Mouse (Mus musculus) cortical plate, adult 2 months (tissue): ENCODE measurements around the gene Smg6.

Experiments used
- CTCF ChIP-seq: fragments of 200-500 bp; IDR thresholded peaks from 2 replicates; pipeline ENCODE4 v1.5.1; 2011; ENCODE audit warnings: mild to moderate bottlenecking, control low read depth, low read length; ENCODE audit not compliant: insufficient read depth; ENCODE audit errors: extremely low read depth
- POLR2A ChIP-seq: fragments of 200-500 bp; IDR thresholded peaks from 2 replicates; pipeline ENCODE4 v1.6.1; 2011; ENCODE audit warnings: mild to moderate bottlenecking, low read length, control low read depth; ENCODE audit not compliant: insufficient read depth; ENCODE audit errors: extremely low read depth

DNA sequence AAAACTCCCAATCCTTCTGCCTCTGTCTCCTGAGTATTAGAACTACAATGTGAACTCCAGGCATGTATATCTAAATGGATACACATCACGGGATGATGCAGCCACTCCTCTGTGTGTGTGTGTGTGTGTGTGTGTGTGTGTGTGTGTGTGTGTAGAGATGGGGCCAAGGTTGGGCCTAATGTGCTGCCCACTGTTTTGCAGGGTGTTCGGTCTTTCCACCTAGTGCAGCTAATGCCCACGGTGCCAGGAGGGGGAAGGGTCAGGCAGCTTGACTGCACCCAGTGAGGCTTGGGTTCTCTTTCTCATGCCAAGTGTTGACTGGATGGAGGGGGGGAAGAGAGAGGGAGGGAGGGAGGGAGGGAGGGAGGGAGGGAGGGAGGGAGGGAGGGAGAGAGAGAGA lies 287.3 kb downstream of the Smg6 start:
- TF ChIP-seq CTCF (no peak), POLR2A (no peak)
